Mouse (Mus musculus) CH12.LX (cell line): ENCODE data around the gene Csrnp1.

ENCODE experiments used
- BHLHE40 ChIP-seq: IDR thresholded peaks from 2 replicates; pipeline ENCODE4 v1.6.1; 2011; ENCODE audit warnings: mild to moderate bottlenecking, low read depth, low read length, improper control_type of control experiment
- CHD1 ChIP-seq: IDR thresholded peaks from 2 replicates; pipeline ENCODE4 v1.6.1; 2012; ENCODE audit warnings: low read depth, low read length, improper control_type of control experiment, inconsistent platforms
- CHD2 ChIP-seq: IDR thresholded peaks from 2 replicates; pipeline ENCODE4 v1.6.1; 2011; ENCODE audit warnings: low read length, improper control_type of control experiment
- CTCF ChIP-seq, 2 experiments: IDR thresholded peaks in 1 of 2; conservative IDR thresholded peaks in 1 of 2; 2 replicates each; pipeline ENCODE4 v1.5.1; 2011 to 2012; ENCODE audit warnings: low read depth in 2 of 2, low read length in 2 of 2, improper control_type of control experiment in 1 of 2, inconsistent platforms in 1 of 2, mild to moderate bottlenecking in 1 of 2, moderate library complexity in 1 of 2
- E2F4 ChIP-seq: IDR thresholded peaks from 2 replicates; pipeline ENCODE4 v1.6.1; 2011; ENCODE audit warnings: low read depth, low read length, improper control_type of control experiment; ENCODE audit not compliant: insufficient replicate concordance
- EP300 ChIP-seq: IDR thresholded peaks from 2 replicates; pipeline ENCODE4 v1.6.1; 2011; ENCODE audit warnings: low read length, improper control_type of control experiment
- ETS1 ChIP-seq: conservative IDR thresholded peaks from 2 replicates; pipeline ENCODE4 v1.6.1; 2012; ENCODE audit warnings: low read depth, mild to moderate bottlenecking, inconsistent platforms, low read length, improper control_type of control experiment, moderate library complexity
- HCFC1 ChIP-seq: IDR thresholded peaks from 2 replicates; pipeline ENCODE4 v1.6.1; 2012; ENCODE audit warnings: low read depth, mild to moderate bottlenecking, inconsistent platforms, low read length, improper control_type of control experiment
- KAT2A ChIP-seq: IDR thresholded peaks from 2 replicates; pipeline ENCODE4 v1.6.1; 2012; ENCODE audit warnings: low read length, improper control_type of control experiment, inconsistent platforms; ENCODE audit not compliant: insufficient replicate concordance
- MAX ChIP-seq: IDR thresholded peaks from 2 replicates; pipeline ENCODE4 v1.6.1; 2011; ENCODE audit warnings: low read length, improper control_type of control experiment
- RCOR1 ChIP-seq: conservative IDR thresholded peaks from 2 replicates; pipeline ENCODE4 v1.6.1; 2012; ENCODE audit warnings: low read depth, mild to moderate bottlenecking, inconsistent platforms, low read length, improper control_type of control experiment
- TBP ChIP-seq: conservative IDR thresholded peaks from 2 replicates; pipeline ENCODE4 v1.6.1; 2011; ENCODE audit warnings: low read depth, low read length, improper control_type of control experiment
- USF1 ChIP-seq: IDR thresholded peaks from 2 replicates; pipeline ENCODE4 v1.6.1; 2014; ENCODE audit warnings: low read depth, mild to moderate bottlenecking, inconsistent platforms, low read length, improper control_type of control experiment
- ZMIZ1 ChIP-seq: IDR thresholded peaks from 2 replicates; pipeline ENCODE4 v1.6.1; 2012; ENCODE audit warnings: low read depth, mild to moderate bottlenecking, inconsistent platforms, low read length, improper control_type of control experiment

DNA sequence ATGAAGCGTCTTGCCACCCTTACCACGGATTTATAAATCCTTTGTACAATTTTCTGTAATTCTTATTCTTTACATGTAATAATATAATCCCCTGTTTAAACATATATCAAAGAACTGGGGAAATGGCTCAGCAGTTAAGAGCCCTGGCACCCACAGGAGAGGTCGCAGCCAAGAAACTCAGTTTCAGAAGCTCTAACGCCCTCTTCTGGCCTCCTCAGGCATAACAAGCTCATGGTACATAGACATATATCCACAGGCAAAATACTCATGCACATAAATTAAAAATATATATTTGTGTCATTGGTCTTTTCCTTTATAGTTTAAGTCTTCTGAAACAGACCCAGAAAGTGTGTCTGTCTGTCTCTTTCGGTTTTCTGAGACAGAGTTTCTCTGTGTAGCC is 9.8 kb downstream of the Csrnp1 start:
- TF ChIP-seq MAX (no peak), BHLHE40 (no peak), KAT2A (no peak), RCOR1 (no peak), CHD1 (no peak), CTCF (conservative IDR thresholded peaks at IDR 0.05 in 1 of 2, IDR thresholded peaks at IDR 0.05 in 1 of 2; ENCODE audit: low read depth in 2 of 2, low read length in 2 of 2) (peak in 1 of 2 experiments; percentile 39; a peak in 2 of 4 replicates), E2F4 (no peak), TBP (no peak), ETS1 (no peak), EP300 (no peak), USF1 (no peak), HCFC1 (no peak), ZMIZ1 (no peak), CHD2 (no peak)
